Mouse (Mus musculus) layer of hippocampus, adult 9-11 months (tissue): ENCODE data around the gene Oxsm.

Experiments used
- DNase-seq: peaks from one replicate; pipeline ENCODE4 v3.0.0; 2022

Gene Oxsm

DNA sequence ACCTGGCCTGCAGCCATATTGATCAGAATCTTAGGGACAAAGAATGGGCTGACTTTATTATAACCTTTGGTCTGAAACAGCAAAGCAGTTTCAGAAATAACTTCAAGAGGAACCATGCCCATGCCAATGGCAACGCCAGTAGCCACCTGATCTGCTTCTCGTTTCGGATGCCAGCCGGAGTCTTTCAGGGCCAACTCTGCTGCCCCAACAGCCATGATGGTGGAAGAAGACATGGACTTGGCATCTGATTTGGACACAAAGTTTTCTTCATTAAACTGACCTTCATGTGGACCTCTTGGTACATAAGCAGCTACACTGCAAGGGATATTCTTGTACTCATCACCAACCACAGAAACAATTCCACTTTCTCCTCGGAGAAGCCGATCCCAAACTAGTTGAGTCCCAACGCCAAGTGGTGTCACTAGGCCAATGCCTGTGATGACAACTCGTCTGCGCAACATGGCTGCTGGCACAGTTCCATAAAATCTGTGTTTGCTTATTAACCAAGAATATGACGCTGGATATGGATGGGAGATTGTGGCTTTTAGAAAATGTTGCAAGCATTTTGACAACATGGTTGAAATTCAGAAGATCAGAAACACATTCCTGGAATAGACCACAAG, 7.3 kb downstream of the Oxsm start:
- DNase-seq, result no peak

DNA sequence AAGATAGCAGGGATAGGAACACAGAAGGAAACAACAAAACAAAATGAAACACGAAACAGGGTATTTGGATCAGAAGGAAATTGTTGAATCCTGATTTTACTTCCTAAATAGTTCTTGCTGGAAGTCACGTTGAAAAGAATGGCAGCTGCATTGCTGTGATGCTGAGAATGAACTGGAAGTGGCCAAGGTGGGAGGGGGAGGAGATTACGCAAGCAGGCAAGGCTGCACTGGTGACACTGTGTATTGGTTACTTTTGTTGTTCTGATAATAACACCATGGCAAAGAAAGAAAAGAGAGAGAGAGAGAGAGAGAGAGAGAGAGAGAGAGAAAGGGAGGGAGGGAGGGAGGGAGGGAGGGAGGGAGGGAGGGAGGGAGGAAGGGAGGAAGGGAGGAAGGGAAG, 13.1 kb downstream of the Oxsm start:
- DNase-seq, result no peak

DNA sequence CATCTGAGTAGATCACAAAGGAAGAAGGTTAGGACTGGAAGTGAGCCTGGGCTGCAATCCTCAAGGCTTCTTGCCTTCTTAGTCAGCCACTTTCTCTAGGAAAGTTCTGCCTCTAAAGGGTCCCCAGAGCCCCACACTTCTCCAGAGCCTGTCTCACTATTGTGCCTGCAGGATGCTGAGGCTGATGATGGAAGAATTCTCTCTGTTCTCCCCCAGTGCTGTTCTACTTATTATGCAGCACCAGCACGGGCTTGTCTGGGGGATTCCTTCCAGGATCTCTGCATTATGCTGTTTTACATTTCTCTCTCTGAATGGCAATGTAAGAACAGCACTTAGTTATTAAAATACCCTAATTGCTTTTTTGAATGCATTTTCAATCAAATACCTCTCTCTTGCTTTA, 16.1 kb downstream of the Oxsm start:
- no peak for DNase-seq

DNA sequence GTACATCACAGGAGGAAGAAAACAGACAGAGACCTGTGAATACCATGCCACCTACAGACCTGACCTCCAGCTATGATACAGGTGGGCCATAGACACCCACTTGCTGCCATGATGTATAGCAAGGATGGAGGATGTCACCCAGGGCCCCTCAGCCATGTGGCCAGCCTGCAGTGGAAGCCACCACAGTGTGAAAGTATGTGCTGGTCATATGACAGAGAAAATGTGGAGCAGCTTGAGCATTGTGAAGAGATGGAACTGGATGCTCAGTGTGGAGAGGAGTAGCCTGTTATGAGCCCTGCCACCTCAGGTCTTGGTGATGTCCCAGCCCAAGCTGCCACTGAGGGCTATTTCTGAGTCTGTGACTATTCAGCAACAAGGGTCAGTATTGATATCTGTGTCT, 19.0 kb downstream of the Oxsm start:
- DNase-seq, result no peak

DNA sequence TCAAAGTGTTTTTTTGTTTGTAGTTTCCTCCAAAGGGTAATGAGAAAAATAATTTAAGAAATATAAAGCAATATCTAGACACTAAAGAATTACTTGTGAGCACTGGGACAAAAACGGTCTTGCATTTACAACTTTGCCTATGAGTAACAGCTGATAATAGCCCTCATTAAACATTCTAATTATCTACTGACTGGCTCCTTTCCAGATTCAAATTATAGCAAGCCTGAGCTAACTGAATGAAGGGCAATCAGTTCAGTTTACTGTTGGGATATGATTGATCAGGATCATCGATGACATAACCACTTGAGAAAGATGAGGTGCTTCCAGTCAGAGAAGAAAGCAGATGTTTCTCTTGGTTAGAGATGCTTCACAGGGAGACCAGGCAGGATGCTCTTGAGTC, 20.2 kb downstream of the Oxsm start:
- no peak for DNase-seq

DNA sequence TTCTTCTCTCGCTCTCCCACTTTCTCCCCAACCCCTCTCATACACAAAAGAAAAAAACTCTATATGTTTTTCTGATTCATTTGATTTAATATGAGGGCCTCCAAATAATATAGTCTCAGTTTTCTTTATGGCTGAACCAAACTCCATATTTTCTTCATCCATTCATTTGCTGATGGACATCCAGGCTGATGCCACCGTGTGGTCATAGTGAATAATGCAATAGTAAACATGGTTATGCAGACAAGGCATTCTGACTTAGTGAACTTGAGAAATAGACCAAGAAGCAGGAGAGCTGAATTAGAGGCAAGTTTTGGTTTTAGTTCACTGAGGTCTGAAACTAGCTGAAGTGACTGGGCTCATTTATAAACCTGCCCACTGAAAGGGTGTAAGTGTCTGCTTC, 30.6 kb downstream of the Oxsm start:
- no peak for DNase-seq

DNA sequence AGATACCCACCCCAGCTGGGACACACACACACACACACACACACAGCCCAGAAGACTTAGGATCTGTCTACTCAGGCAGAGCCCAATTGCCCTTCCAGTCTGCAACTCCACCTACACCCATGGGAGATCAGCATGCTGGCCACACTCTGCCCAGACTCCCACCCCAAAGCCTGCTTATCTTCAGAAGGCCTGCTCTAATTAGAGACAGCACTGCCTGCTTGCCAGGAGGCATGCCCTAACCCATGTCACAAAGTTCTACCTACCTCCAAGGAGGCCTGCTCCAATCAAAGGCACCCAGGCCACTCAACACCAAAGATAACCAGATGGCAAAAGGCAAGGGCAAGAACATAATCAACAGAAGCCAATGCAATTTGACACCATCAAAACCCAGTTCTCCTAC, 41.9 kb downstream of the Oxsm start:
- no peak for DNase-seq

DNA sequence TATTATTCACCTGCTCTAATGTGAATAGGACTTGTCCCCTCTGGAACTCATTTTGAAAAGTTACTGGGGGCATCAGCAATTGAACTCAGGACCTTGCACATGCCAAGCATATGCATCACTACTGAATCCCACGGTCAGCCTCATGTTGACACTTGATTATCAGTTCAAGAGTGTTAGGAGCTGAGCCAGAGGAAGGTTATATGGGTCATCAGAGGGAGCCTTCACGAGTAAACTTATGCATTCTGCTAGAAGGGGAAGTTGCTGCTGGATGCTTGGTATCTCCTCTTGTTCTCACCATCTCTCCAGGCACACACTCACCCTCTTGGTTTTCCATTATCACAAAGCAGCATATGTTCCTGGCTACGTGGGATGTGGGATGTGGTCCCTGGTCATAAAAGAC, 47.9 kb downstream of the Oxsm start:
- DNase-seq, result no peak

DNA sequence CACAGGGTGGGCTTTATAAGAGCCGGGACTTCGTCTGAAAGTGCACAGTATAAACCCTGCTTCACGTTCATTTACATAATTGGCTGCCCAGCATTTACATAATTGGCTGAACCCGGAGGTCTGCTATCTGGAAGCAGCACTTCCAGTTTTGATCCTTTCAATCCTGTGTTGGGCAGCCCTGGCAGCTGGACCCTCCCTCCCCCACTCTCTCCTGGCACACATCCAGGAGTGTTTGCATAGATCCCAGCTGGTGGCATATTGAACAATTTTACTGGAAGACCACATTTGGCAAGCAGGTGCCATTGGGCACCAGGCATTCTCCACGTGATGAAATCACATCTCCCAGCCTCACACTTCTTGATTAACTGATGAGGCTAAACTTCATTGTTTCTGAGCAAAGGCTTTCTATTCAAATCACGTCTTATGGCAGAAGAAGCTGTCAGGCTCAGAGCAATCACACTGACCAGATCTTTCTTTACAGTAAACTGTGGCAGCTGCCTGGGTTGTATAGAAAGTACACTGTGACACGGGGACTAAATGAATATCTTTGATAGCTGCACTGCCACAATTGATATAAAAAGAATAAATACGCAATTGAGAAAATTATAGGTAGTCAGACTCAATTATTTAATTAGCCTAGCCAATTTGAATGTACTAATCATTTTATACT, 48.5 kb downstream of the Oxsm start:
- DNase-seq, result peak; percentile 74

DNA sequence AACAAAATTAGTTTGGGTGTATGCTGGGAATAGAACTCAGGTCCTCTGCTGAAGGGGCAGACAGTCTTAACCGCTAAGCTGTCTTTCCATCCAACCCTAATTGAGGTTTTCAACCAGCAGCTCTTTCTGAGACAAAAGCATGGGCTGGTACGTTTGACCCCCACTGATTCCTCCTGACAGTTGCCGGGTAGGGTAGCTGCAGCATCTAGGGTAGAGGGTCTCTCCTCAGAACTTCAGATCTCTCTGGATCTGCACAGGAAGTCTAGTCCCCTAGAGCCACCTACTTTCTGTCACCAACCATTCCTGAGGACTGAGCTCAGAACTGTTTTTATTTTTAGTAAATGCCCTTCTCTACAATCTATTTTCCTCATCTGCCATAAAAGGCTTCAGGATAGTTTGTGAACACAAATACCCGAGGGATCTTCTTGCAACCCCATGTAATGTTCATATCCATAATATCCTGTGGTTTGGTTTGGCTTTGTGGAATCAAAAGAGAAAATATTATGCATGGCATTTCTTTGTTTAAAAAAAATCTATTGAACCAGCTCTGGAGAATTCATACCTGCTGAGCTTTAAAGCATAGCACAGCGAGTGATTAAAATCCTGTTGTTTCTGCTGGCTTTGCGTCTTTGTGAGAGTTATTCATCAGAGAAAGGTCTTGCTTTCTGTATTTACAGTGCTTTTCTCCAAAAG, 49.2 kb downstream of the Oxsm start:
- no peak for DNase-seq

DNA sequence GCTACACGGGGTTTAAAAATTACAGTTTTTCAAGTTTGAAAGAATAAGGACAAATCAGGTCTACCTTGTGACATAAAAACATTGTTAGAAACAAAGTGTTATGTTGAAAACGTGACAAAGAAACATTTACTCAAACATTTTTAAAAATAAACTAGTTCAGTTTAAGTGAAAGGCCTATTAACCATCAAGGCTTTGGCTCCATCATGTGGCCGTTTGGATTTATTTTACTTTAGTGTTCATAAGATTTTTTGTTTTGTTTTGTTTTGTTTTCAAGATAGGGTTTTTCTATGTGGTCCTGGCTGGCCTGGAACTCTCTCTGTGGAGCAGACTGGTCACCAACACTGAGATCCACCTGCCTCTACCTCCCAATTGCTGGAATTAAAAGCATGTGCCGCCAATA, 53.1 kb downstream of the Oxsm start:
- no peak for DNase-seq

DNA sequence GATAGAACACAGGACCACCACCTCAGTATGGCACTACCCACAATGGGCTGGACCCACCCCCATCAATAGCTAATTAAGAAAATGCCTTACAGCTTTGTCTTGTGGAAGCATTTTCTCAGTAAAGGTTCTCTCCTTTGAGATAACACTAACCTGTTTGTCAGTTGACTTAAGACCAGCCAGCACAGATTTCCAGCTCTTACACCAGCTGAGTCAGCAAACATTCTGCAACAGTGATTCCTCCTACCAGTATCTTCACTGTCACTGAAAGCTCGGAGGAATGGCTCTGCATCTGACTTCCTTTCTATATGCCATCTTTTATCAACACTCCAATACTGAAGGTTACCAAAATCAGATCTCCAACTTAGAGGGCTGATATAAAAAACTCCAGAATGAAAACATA, 54.1 kb downstream of the Oxsm start:
- no peak for DNase-seq

DNA sequence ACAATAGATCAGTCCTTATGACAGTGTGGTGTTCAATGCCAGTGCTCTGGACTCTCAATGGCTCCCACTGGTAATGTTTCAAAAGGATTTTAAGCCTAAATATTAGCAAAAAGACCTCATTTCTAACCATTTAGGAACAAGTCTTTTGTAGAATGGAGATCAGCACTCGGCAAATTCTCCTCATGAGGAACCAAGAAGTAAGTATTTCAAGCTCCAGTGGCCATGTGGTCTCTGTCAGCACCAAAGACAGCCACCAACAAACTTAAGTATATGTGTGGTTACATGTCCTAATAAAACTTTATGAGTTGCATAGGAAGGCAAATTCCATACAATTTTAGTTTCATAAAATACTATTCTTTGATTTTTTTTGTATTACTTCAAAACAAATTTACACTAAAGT, 55.5 kb downstream of the Oxsm start:
- no peak for DNase-seq

DNA sequence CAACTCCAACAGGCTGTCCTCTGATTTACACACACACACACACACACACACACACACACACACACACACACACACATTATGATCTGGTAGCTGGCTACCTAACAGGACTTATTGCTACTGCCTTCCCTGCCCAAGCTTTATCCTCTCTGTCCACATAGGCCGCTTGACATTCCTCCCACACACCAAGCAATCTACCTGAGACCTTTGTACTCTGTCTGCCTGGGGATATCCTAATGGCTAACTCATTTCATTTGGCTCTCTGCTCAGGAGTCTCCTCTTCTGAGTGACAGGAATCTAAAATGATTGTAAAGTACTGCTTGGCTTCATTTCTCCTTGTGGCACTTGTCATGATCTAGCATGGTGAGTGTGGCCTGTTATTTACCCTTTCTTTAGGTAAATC, 60.5 kb downstream of the Oxsm start:
- DNase-seq, result no peak
